Mouse (Mus musculus) lung, adult 2 months (tissue): ENCODE data around the gene Gm15155.

Experiments used
- CTCF ChIP-seq: fragments of 200-500 bp; IDR thresholded peaks from 2 replicates; pipeline ENCODE4 v1.5.1; 2011; ENCODE audit warnings: mild to moderate bottlenecking, low read length, control low read depth; ENCODE audit not compliant: insufficient read depth
- POLR2A ChIP-seq: fragments of 200-500 bp; IDR thresholded peaks from 2 replicates; pipeline ENCODE4 v1.6.1; 2011; ENCODE audit warnings: low read depth, mild to moderate bottlenecking, control low read depth, low read length, borderline replicate concordance; ENCODE audit errors: extremely low read depth

GRCm38 (mm10) chrX:155625671-155626196, 1.2 kb downstream of the Gm15155 start:
- TF ChIP-seq CTCF (no peak), POLR2A (no peak)
